Mouse (Mus musculus) spleen, adult 2 months (tissue): ENCODE measurements around the gene Tab1.
A peak's percentile ranks its signal among the peaks of the same experiment; 100 is the strongest.

Experiments
- CTCF ChIP-seq: fragments of 200-500 bp; IDR thresholded peaks from 2 replicates; pipeline ENCODE4 v1.5.1; 2011; ENCODE audit warnings: mild to moderate bottlenecking, inconsistent platforms; ENCODE audit not compliant: insufficient read depth, insufficient read length, insufficient replicate concordance; ENCODE audit errors: extremely low read depth
- POLR2A ChIP-seq: fragments of 200-500 bp; IDR thresholded peaks from 2 replicates; pipeline ENCODE4 v1.6.1; 2011; ENCODE audit warnings: low read depth, low read length, inconsistent platforms

DNA sequence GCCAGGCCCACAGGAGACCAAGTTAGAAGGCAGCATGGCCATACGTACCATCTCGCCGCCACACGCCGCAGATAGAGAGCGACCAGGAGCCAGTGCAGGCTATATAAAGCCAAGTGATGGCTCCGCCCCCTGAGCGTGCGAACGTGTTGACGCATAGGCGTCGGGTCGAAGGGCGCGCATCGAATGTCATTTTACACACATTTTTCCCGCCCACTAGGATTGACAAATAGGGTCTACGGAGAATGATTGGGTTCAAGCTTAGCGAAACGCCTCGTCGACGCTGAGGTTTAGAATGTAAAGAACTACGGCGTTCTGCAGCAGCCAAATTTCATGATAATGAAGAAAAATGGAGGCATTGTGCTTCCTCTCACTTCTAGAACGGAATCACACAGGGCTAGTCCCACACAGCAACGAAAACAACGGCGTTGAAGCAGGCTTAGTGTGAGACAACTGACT is 49.6 kb upstream of the Tab1 start:
- TF ChIP-seq CTCF (no peak), POLR2A (peak; percentile 100)
